Mouse (Mus musculus) neutrophil, adult 83 days (primary cell): Measurements from ENCODE around the gene Selenbp1. TPM values are rescaled to one million over a fixed set of nuclear protein-coding genes. Genes with fewer than 3 reads are reported as not detected.

Source experiments
- total RNA-seq, 2 experiments: library from RNA; stranded (reverse); gene quantifications; one replicate each; pipeline ENCODE4 v1.2.4; 2023

Selenbp1 gene
- total RNA-seq, result 10 to 100 TPM; 22.3 to 30.2 TPM

GRCm38 (mm10) chr3:94932809-94933564 lies at the start of gene Selenbp1:
Gene Selenbp1 (plus strand): TSS chr3:94933056.

GRCm38 (mm10) chr3:94886316-94887224 lies 46.3 kb upstream of the Selenbp1 start, which contains the start of gene Psmb4:
Gene Psmb4 (minus strand): TSS chr3:94886961.

GRCm38 (mm10) chr3:94953764-94954616 lies 21.1 kb downstream of the Selenbp1 start, which contains the start of gene Rfx5:
Gene Rfx5 (plus strand): TSS chr3:94954075.

GRCm38 (mm10) chr3:94974528-94975422 lies 41.9 kb downstream of the Selenbp1 start, which contains the start of gene Pi4kb:
Gene Pi4kb (plus strand): TSS chr3:94974731.

Other genes starting within 250 kb of the Selenbp1 start
- gene Selenbp2, start 239.5 kb upstream of the Selenbp1 start, total RNA-seq, result 1 to 10 TPM; 3.4 to 4.4 TPM
- 1 to 10 TPM; 2.2 to 2.4 TPM for gene Cgn, start 146.6 kb upstream of the Selenbp1 start, total RNA-seq
- gene Pogz, start 95.5 kb upstream of the Selenbp1 start, total RNA-seq, result 10 to 100 TPM; 28.3 to 29.5 TPM
- 100 to 1,000 TPM; 195 to 207 TPM for gene Psmb4, start 46.1 kb upstream of the Selenbp1 start, total RNA-seq
- 10 to 100 TPM; 13.9 to 16.8 TPM for gene Rfx5, start 21.0 kb downstream of the Selenbp1 start, total RNA-seq
- 10 to 100 TPM; 29.4 to 40.4 TPM for gene Pi4kb, start 41.7 kb downstream of the Selenbp1 start, total RNA-seq
- gene Zfp687, start 82.4 kb downstream of the Selenbp1 start, total RNA-seq, result 10 to 100 TPM; 44.6 to 57.4 TPM
- 10 to 100 TPM; 92.0 to 99.5 TPM for gene Psmd4, start 109.6 kb downstream of the Selenbp1 start, total RNA-seq
- gene Pip5k1a, start 173.9 kb downstream of the Selenbp1 start, total RNA-seq, result 10 to 100 TPM; 20.7 to 26.5 TPM
- 10 to 100 TPM; 31.0 to 35.0 TPM for gene Vps72, start 178.0 kb downstream of the Selenbp1 start, total RNA-seq
- 1 to 10 TPM in 1 of 2 experiments, under 1 TPM in 1; 0.99 to 1.6 TPM for gene Tmod4, start 191.4 kb downstream of the Selenbp1 start, total RNA-seq
- gene Scnm1, start 201.0 kb downstream of the Selenbp1 start, total RNA-seq, result 10 to 100 TPM; 42.7 to 50.8 TPM
- gene Lysmd1, start 201.0 kb downstream of the Selenbp1 start, total RNA-seq, result 1 to 10 TPM; 2.6 to 3.2 TPM
- gene Tnfaip8l2, start 209.3 kb downstream of the Selenbp1 start, total RNA-seq, result 10 to 100 TPM; 78.5 to 90.9 TPM
- gene Sema6c, start 227.4 kb downstream of the Selenbp1 start, total RNA-seq, result 1 to 10 TPM in 1 of 2 experiments, under 1 TPM in 1; 0.79 to 1.2 TPM